Mouse (Mus musculus): ENCODE data around the gene Pdss2. TPM values are rescaled to one million over a fixed set of nuclear protein-coding genes. Genes with fewer than 3 reads are reported as not detected.
A peak's percentile ranks its signal among the peaks of the same experiment; 100 is the strongest.

The Pdss2 gene
- polyA plus RNA-seq, 2 experiments from 2014 or later = 8.9 to 18.1 TPM

DNA sequence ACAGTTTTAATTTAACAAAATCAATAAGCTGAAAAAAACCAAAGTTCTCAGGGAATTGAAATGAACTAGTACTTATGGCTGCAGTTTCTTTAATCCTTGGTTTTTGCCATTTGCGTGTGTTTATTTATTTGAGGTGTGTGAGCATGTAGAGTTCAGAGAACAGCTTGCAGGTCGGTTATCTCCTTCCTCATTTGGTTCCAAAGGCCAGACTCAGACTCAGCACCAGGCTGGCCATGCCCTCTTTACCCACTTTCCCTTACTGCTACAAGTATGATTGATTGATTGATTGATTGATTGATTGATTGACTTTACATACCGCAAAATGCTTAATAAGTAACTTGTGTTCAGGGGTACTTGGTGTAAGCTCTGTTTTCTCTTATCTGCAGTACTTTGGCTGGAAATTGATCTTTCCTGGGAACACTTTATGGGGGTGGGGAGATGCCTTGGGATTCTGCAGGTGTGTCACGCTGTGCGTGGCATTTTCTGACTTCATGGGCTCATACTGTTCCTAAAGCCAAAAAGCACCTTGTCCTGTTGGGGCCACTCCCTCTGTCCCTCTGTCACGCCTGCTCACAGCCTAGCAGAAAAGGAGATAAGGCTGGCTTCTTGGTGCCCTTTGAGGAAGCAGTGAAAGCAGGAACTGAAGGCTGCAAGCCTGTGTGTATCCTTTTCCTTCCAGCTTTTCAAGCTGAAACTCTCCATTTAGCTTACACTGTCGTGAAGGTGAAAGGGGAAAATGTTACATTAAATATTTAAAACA, 91.6 kb downstream of the Pdss2 start:
- no peak for ATAC-seq

DNA sequence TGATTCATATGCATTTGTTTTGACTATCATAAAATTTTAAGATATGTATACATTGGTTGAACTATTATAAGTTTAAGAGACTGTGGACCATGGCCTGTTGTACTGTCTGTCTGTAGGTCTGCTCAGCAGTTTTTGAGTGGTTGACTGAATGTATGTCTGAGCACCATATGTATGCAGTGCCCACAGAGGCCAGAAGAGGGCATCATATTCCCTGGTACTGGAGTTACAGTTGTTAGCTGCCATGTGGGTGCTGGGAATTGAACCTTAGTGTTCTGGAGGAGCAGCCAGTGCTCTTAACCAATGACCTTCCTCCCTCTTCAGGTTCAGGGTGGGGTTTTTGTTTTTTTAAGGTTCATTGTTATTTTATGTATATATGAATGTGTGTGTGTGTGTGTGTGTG, 93.9 kb downstream of the Pdss2 start:
- ATAC-seq = no peak

DNA sequence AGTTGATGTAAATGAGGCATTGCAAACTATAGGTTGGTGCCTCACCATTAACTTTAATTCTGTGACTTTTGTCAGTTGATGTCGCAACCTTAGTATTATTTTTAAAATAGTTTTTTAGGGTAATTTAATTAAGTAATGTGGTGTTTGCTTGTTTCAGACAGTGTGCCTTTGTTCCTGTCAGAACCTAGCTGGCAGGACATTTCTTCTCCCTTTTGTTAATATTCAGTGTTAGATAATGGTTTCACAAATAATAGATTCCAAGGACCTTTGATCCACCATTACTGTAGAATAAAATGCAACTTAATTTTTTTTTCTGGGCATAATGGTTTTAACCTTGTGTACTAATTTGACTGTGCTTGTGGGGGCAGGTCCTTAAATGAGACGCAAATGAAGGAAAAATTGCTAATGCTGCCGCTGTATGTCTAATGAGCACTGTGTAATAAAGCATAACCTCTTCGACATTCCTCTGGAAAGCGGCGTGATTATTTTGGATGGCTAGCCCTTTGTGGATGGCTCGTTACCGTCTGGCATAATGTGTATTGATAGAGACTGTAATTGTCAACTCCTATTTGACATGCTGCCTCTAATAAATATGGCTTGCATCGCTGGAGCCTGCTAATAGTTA, 96.2 kb downstream of the Pdss2 start:
- ATAC-seq = no peak

DNA sequence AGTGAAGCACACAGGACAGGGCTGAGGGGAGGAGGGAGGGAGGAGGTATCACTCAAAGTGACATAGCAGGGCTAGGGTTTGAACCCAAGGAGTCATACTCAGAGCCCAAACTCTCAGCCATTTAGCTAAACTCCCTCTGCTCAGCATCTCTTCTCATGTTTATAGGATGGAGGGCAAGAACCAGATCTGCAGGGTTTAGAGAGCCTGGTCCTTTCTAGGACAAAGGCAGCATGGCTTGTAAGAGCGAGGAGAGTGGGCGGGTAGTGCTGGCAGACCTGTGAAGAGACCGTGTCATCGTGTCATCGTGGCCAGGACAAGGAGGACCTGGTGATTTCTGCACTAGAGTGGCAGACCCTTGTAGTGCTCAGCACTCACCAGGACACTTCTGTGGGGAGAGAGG, 99.7 kb downstream of the Pdss2 start:
- no peak for ATAC-seq

DNA sequence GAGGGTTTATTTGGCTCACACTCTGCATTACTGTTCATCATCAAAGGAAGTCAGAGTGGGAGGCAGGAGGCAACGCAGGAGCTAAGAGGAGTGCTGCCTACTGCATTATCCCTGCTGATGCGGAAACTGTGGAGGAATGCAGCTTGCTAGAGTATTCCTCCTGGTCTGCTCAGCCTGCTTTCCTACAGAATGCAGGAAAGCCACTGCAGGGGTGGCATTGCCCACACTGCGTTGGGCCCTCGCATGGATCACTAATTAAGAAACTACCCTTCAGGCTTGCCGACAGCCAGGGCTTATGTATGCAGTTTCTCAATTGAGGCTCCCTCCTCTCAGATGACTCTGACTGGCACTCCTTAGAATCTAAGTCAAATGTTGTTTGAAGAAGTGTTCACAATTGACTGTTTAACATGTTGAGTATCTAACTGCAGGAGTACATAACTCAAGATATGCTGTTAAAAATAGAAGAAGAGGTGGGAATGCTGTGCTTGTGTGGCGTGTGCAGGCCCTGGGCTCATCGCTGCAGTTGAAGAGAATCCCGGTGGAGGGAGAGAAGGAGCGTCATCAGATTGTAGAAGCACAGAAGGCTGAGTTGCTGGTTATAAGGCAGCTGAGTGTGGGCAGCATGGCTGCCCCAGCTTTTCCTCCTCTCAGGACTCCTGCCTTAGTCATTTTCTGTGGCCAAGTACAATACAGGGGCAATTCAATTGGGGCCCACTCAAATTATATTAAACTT, 101.3 kb downstream of the Pdss2 start:
- ATAC-seq = no peak

DNA sequence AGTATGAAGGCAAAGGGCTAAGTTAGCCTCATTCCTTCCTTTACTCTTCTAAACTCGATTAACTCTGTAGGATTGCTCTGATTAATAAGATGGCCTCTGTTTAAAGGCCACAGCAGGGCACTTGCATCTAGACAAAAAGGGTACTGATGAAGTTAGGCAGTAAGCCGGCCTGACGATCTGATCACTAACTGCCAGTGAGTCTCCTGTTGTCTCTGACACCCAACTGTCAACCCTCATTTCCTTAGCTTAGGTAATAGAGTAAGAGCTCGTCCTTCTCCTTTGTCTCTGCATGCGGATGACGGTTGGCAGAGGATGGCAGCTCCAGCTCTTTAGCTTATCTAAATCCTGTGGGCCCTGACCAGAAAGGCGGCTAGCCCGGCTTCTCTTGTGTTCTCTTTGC, 102.1 kb downstream of the Pdss2 start:
- no peak for ATAC-seq

DNA sequence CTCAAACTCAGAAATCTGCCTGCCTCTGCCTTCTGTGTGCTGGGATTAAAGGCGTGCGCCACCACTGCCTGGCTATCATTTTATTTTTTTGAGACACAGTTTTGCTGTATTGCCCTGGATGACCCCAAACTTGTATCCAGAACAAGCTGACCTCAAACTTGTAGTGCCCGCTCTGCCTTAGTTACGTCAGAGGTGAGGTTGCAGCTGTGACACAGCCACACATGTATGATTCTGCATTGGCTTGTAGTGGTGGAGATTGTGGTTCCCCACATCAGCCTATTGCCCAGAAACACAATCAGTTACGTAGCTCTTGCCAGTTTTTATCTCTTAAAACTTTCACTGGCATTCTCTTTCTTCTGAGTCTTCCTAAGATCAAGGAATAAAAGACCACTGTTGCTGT, 108.5 kb downstream of the Pdss2 start:
- no peak for ATAC-seq

DNA sequence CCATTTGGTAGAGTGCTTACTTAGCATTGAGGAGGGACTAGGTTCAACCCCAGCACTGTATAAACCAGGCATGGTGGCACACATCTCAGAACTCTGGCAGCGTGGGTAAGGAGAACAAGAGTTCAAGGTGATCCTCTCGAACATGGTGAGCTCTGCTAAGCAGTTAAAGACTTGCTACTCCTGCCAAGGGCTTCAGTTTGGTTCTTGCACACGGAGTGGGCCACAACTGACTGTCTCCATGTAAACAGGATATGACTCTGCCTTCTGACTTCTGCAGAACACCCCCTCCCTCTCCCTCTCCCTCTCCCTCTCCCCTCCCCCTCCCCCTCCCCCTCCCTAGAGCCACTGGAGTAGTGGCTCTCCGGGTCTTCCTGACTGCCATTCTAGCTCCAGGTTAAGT, 109.4 kb downstream of the Pdss2 start:
- ATAC-seq = peak; percentile 64

DNA sequence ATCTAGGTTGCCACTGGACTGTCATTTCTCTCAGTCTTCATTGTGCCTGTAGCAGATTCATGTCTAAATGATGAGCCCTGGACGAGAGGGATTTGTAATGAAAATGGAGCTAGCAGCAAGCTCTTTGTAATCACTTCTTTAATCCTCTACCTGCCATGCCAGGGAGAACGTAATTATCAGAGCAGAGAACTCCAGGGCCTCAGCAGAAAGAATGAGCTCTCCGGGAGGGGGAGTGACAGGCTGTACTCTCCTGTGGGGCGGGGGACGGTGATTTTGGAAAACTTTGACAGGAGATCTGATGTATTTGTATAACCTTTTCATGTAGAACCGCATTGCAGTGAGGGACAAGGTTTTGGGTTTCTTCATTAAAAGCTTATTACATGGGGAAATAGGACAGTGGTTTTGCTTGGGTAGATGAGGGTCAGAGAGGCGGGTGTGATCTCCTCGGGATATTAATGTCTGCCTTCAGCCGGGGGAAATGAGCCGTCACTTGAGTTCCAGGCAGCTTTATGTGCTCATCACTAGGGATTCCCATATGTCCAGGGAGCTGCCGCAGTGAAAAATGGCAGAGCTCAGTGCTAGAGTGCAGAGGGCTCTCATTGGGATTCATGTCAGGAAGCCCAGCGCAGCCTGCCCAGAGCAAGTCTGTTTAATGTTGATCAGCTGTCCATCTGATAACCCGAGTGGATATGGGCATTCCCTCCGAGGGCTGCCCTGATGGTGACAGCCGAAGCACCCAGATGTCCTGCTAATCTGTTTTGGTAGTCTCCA, 110.8 kb downstream of the Pdss2 start:
- ATAC-seq = no peak

DNA sequence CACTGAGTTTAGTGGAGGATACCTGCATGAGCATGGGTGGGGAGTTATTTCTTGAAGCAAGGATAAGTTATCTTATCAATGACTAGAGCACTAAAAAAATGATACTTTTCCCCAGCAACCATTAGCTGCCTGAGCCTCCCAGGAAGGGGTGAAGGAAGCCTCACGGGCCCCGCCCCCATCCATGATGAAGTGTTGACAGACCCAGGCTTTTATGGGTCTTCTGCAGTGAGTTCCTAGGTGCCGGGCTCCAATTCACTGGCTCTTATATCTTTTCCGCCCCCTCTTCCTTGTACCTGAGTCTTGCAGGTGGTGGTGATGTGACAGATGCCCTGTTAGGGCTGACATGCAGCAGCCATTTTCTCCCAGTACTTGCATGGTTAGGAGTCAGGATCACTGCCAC, 114.6 kb downstream of the Pdss2 start:
- ATAC-seq = no peak

DNA sequence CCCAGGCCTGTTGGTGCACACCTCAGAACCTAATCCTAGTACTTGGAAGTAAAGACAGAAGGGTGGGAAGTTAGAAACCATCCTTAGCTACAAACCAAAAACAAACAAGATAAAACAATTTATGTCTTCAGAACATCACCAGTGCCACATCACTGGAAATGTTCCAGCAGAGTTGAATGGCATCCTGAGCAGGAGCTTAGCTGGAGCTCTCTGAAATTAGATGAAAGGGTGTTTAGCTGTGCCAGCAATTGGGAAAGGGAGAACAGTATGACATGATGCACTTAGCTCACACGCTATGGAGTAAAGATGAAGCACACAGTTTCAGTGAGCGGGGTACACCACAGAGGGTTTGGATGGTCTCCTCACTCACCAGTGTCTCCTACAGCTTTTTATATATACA, 115.8 kb downstream of the Pdss2 start:
- no peak for ATAC-seq

DNA sequence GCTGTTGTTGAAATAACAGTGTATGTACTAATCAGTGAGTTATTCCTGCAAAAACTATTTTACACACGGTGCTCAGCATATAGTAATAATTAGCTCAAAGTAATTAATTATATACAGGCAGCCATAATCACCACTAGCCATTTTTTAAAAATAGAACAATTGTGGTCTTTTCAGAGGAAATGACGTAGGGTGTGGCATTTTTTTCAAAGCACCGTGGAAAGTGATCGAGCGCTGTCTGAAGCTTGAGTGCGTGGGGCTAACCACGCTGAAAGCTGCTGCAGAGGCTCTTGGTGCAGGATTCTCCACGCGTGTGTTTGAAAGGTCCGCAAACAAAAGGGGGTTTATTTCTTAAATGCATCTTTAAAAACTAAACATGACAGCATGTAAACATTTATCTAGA, 118.5 kb downstream of the Pdss2 start:
- peak; percentile 54 for ATAC-seq

DNA sequence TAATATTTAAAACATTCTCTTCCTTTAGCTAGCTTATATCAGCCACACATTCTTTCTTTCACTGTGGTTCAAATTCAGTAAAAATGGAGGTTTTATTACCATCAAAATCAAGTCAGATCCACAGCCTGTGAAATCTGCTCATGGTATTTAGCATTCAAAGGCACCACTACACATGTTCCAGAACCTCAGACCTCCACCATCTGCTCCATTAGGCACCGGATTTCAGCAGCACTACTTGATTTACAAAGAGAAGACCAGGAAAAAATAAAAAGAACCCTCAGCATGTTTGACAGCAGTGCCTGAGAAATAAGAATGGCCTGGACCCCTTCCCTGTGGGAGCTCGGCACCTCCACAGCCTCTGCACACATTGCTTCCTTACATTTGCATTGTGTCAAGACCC, 128.4 kb downstream of the Pdss2 start:
- ATAC-seq = no peak

DNA sequence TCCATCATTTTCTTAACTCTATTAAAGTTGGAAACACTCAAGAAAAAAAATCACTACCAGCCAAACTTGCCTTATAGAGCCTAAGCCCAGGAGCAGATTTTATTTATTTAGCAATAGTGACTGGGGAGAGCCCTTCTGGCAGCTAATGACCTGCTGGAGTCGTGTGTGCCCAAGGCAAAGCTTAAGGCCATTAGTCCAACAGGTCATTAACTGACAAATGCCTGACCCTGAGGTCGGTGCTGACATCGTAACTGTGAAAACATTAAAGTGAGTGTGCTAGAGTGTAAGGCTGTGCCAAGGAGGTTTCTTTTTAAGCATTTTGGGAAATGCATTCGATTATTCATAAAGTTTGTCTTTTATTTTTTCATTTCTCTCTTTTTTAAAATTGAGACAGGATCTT, 136.6 kb downstream of the Pdss2 start:
- no peak for ATAC-seq

DNA sequence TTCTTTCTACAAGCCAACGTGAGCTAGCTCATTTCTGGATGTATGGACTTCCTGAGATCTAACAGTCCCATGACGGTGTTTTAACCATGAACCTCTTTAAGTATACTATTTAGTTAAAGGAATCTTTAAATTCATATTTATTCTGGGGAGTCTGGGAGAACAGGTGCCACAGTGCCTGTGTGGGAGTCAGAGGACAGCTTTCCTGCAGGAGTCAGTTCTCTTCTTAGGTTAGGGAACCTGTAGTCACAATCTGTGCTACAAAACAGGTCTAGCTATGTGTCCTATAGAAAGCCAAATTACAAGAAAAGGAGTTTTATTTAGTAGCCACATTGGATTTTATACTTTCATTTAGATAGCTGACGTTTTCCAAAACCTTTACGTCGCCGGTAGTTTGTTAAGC, 141.7 kb downstream of the Pdss2 start:
- ATAC-seq = no peak

DNA sequence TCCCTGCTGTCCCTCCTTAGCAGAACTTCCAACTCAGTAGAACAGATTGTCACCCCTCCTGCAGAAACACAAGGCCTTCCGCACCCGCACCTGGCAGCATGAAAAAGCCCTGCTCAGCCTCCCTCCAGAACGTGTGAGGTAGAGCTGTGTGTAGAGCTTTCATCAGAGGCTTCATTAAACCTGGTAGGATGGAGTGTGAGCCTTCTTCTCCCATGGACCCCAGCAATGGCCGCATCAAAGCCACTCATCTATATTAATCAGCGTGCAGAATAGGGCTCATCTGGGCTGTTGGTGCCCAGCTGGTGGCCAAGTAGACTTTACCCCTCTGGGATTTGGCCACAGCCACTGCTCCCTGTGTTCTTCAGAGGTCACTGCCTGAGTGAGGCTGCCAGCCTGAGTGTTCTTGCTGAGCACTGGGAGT, 142.2 kb downstream of the Pdss2 start:
- no peak for ATAC-seq

DNA sequence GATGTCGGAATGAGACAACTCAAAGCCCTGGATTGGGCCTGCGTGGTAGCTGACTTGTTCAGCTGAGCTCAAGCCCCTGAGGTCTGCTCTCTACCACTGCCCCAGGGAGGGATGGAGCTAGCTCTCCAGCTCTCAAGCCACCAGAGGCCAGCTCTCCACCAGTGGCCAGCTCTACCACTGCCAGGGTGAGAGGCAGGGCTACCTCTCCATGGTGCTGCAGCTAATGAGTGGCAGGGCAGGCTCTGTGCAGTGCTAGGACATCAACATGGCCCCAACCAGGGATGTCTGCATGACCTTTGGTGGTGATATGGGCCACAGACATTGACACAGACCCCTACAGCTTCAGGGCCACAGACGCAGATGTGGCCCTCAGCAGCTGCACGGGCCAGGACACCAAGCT, 144.6 kb downstream of the Pdss2 start:
- ATAC-seq = no peak

DNA sequence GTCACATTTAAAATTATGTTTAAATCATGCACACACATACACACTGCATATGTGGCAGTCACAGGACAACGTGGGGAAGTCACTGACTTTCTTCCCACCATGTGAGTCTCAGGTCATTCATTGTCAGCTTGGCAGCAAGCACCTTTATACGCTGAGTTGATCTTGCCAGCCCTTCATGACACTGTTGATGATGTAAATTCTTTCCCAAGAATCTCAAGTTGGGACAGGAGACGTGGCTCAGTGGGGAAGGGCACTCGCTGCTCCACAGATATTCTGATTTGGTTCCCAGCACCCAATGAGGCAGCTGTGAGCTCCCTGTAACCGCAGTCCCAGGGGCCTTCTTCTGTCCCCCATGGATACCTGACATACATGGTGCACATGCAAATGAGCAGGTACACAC, 147.3 kb downstream of the Pdss2 start:
- ATAC-seq = no peak

DNA sequence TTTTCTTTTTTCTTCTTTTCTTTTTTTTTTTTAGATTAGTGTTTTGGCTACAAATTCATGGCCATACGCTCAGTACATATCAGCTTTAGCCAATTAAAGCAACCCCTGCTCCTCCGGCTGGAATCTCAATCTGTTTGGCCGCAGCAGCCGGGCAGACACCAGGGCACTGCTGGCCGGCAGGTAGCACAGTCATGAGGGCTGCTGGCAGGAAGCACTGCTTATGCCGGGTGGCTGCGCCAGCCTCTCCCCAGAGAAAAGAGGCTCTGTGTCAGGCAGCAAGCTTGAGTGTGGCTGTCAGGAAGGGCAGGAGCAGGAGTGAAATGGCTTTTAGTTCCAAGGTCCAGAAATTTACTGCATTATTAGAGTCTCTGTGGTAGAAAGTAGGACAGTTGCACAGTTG, 151.0 kb downstream of the Pdss2 start:
- ATAC-seq = no peak

DNA sequence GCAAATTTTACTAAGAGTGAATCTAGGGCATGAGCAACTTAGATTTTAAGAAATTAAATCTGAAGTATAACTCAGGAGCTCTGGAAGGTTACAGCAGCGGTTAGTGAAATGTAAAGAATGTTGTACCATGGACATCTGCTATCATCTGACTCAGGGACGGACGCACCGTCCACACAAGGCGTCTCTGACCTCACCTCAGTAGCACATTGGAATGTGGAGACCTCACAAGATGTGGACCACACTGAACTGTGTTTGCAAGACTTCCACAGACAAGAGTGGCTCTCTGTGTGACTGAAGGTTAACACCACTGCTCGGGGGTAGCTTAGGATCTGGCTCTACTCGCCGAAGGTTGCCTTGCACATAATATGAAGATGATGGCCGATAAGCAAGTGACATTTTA, 151.7 kb downstream of the Pdss2 start:
- ATAC-seq = no peak

DNA sequence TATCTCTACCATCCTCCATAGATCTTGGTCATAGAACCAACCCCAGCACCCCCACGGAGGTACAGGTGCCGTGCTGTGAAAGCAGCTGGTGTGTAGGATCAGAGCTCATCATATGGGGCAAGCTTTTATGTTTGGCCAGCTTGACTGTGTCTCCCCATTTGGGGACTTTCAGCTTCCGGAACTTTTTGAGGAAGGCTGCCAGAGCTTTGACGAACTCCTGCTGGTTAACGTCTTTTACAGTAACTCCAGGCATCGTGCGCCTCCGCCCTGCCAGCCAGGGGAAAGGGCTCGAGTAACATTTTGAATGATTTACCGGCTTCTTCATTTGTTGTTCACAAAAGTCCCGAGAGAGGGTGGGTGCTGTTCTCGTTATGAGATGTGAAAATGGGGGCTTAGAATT, 152.4 kb downstream of the Pdss2 start:
- no peak for ATAC-seq

DNA sequence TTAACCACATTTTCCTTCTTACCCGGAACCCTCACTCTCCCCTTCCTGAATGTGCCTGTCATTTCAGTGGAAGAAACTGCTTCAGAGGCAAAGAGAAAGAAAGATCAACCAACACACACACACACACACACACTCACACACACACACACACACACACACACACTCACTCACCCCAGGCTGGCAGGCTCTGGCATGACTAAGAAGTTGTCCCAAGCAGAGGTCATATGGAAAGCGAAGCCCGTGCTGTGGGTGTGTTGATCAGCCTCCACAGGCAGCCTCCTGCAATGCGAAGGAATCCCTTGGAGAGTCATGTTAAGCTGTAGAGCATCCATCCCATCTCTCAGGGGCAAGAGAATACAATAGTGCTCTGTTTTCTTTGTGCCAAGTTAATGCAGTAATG, 154.0 kb downstream of the Pdss2 start:
- no peak for ATAC-seq

DNA sequence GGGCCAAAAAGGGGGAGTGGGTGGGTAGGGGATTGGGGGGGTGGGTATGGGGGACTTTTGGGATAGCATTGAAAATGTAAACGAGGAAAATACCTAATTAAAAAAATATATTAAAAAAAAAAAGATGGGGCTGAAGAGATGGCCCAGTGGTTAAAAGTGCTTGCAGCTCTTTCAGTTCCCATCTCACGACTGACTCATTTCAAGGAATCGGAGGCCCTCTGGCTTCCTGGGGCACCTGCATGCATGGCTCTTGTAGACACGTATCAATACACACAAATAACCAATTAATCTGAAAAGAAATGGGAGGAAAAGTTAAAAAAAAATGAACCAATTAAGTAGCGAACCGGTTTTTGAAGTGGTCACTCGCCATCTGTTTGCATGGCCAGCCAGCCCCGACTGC, 155.5 kb downstream of the Pdss2 start:
- no peak for ATAC-seq

Measured in CD4-positive, CD25-positive, alpha-beta regulatory T cell, adult 4 months (primary cell).